Mouse (Mus musculus) kidney, embryonic 14.5 days (tissue): ENCODE measurements at regions not wholly inside any gene's neighbourhood (a gene's known extent, or its start where the extent isn't known, plus 50 kb on each side); places are given as distances from the start of the nearest gene placed in this dataset.
"Not testable (repeated sequence)": the region's sequence is repeated elsewhere in the genome, so short reads cannot be mapped to it uniquely, and the experiment has no call there.

Experiments
- ATAC-seq: fragments of 200-750 bp; cut with Nextera tagmentation; 2 replicates; pipeline ENCODE4 v1.8.0; 2017; ENCODE audit warnings: moderate number of reproducible peaks, mild to moderate bottlenecking, moderate TSS enrichment, moderate library complexity; ENCODE audit not compliant: low FRiP score, low TSS enrichment
- H3K27ac ChIP-seq: fragments of 300-500 bp; sonication (generic); 2 replicates; pipeline ENCODE4 v1.5.1; 2014; ENCODE audit warnings: low read depth, mild to moderate bottlenecking, low read length, moderate library complexity, mixed read lengths
- H3K27me3 ChIP-seq: fragments of 300-500 bp; sonication (generic); 2 replicates; pipeline ENCODE4 v1.6.1; 2014; ENCODE audit warnings: mild to moderate bottlenecking, low read length; ENCODE audit not compliant: control insufficient read depth, insufficient read depth
- H3K36me3 ChIP-seq: fragments of 300-500 bp; sonication (generic); 2 replicates; pipeline ENCODE4 v1.6.1; 2014; ENCODE audit warnings: low read length, mixed read lengths; ENCODE audit not compliant: control insufficient read depth, insufficient read depth
- H3K4me1 ChIP-seq: fragments of 300-500 bp; sonication (generic); 2 replicates; pipeline ENCODE4 v1.6.1; 2014; ENCODE audit warnings: low read length, mixed read lengths; ENCODE audit not compliant: control insufficient read depth, insufficient read depth
- H3K4me2 ChIP-seq: fragments of 300-500 bp; sonication (generic); replicated peaks from 2 replicates; pipeline ENCODE4 v1.6.1; 2014; ENCODE audit warnings: low read depth, mild to moderate bottlenecking, low read length
- H3K4me3 ChIP-seq: fragments of 300-500 bp; sonication (generic); 2 replicates; pipeline ENCODE4 v1.5.1; 2014; ENCODE audit warnings: mild to moderate bottlenecking, low read length
- H3K9ac ChIP-seq: fragments of 300-500 bp; sonication (generic); 2 replicates; pipeline ENCODE4 v1.6.1; 2014; ENCODE audit warnings: low read depth, mild to moderate bottlenecking, low read length, moderate library complexity
- H3K9me3 ChIP-seq: fragments of 300-500 bp; sonication (generic); 2 replicates; pipeline ENCODE4 v1.6.1; 2016; ENCODE audit warnings: low read length; ENCODE audit not compliant: control insufficient read depth
- WGBS: fragments of 180-500 bp; shearing (Covaris S2); extraction: QIAGEN DNeasy Blood & Tissue Kit; methylation state at CpG from one replicate; pipeline ENCODE4 v1.1.7; 2014; 5-methylcytosine and 5-hydroxymethylcytosine counted together

- H3K9ac ChIP-seq = no peak overlapping the region
- no peaks in the 10 kb centered on the region for H3K9me3 ChIP-seq
- H3K27me3 ChIP-seq = no peaks in the 10 kb centered on the region
- H3K36me3 ChIP-seq = no peaks in the 10 kb centered on the region
- 53% methylated on average over 8 of the region's 8 CpGs for WGBS
- H3K4me3 ChIP-seq = no peak overlapping the region
- H3K4me1 ChIP-seq = no peaks in the 10 kb centered on the region
- no peak for ATAC-seq
- H3K4me2 ChIP-seq = no peak overlapping the region
- no peak overlapping the region for H3K27ac ChIP-seq
Measured at GRCm38 (mm10) chr16:76477474-76477873, 103.8 kb upstream of the Nrip1 start.

GRCm38 (mm10) chr16:76474481-76474880, 100.9 kb upstream of the Nrip1 start:
- 94% methylated on average over 6 of the region's 6 CpGs for WGBS

GRCm38 (mm10) chr16:76472386-76472785, 98.8 kb upstream of the Nrip1 start:
- H3K4me3 ChIP-seq = no peak overlapping the region
- no peaks in the 10 kb centered on the region for H3K27me3 ChIP-seq
- H3K9me3 ChIP-seq = no peaks in the 10 kb centered on the region
- H3K4me2 ChIP-seq = no peak overlapping the region
- H3K36me3 ChIP-seq = no peaks in the 10 kb centered on the region
- H3K4me1 ChIP-seq = no peaks in the 10 kb centered on the region
- H3K27ac ChIP-seq = no peak overlapping the region
- ATAC-seq = no peak
- 75% methylated on average over 3 of the region's 3 CpGs for WGBS
- H3K9ac ChIP-seq = no peak overlapping the region

More at GRCm38 (mm10) chr16:76474481-76474880, 100.9 kb upstream of the Nrip1 start:
- H3K9me3 ChIP-seq = no peaks in the 10 kb centered on the region
- H3K4me1 ChIP-seq = no peaks in the 10 kb centered on the region
- no peak overlapping the region for H3K9ac ChIP-seq
- no peaks in the 10 kb centered on the region for H3K27me3 ChIP-seq
- H3K4me3 ChIP-seq = no peak overlapping the region
- no peak overlapping the region for H3K27ac ChIP-seq
- no peak for ATAC-seq
- no peak overlapping the region for H3K4me2 ChIP-seq
- no peaks in the 10 kb centered on the region for H3K36me3 ChIP-seq

- Histone ChIP-seq H3K4me1 (no peaks in the 10 kb centered on the region), H3K4me3 (no peak overlapping the region), H3K9ac (no peak overlapping the region), H3K4me2 (no peak overlapping the region), H3K36me3 (no peaks in the 10 kb centered on the region), H3K9me3 (no peaks in the 10 kb centered on the region), H3K27ac (no peak overlapping the region), H3K27me3 (no peaks in the 10 kb centered on the region)
- 40% methylated on average over 3 of the region's 3 CpGs for WGBS
- ATAC-seq = no peak
Measured at GRCm38 (mm10) chr16:76471081-76471480, 97.5 kb upstream of the Nrip1 start.

- Histone ChIP-seq H3K4me2 (no peak overlapping the region), H3K9ac (no peak overlapping the region), H3K9me3 (no peaks in the 10 kb centered on the region), H3K27ac (no peak overlapping the region), H3K36me3 (no peaks in the 10 kb centered on the region), H3K27me3 (no peaks in the 10 kb centered on the region), H3K4me1 (no peaks in the 10 kb centered on the region), H3K4me3 (no peak overlapping the region)
- 74% methylated on average over 1 of the region's 1 CpGs for WGBS
- ATAC-seq = no peak
Measured at GRCm38 (mm10) chr16:76459521-76459920, 85.9 kb upstream of the Nrip1 start.

GRCm38 (mm10) chr16:76456300-76456599, 82.6 kb upstream of the Nrip1 start:
- not testable (repeated sequence) for H3K4me1 ChIP-seq, ATAC-seq, H3K27me3 ChIP-seq, H3K36me3 ChIP-seq, H3K27ac ChIP-seq, H3K4me3 ChIP-seq, H3K9me3 ChIP-seq, H3K4me2 ChIP-seq, H3K9ac ChIP-seq
- WGBS = 95% methylated on average over 2 of the region's 2 CpGs

GRCm38 (mm10) chr16:76455499-76456299, 82.1 kb upstream of the Nrip1 start:
- ATAC-seq = no peak
- H3K9me3 ChIP-seq = peaks cover 3% of the 10 kb centered on the region; the same call in 1 of the 2 replicates
- 0 out of 2 replicates have a peak, but pooled peaks cover 7% of the 10 kb centered on the region for H3K4me1 ChIP-seq
- no peaks in the 10 kb centered on the region for H3K27me3 ChIP-seq
- no peak overlapping the region for H3K9ac ChIP-seq
- H3K27ac ChIP-seq = no peak overlapping the region
- H3K4me2 ChIP-seq = no peak overlapping the region
- WGBS = 74% methylated on average over 9 of the region's 9 CpGs
- no peaks in the 10 kb centered on the region for H3K36me3 ChIP-seq
- no peak overlapping the region for H3K4me3 ChIP-seq

- H3K36me3 ChIP-seq = no peaks in the 10 kb centered on the region
- H3K27ac ChIP-seq = no peak overlapping the region; the same call in 1 of the 2 replicates
- peaks cover 3% of the 10 kb centered on the region; the same call in 1 of the 2 replicates for H3K9me3 ChIP-seq
- H3K4me1 ChIP-seq = 0 out of 2 replicates have a peak, but pooled peaks cover 7% of the 10 kb centered on the region
- H3K9ac ChIP-seq = no peak overlapping the region
- ATAC-seq = no peak
- H3K4me3 ChIP-seq = no peak overlapping the region
- H3K4me2 ChIP-seq = no peak overlapping the region
- 45% methylated on average over 17 of the region's 17 CpGs for WGBS
- H3K27me3 ChIP-seq = no peaks in the 10 kb centered on the region
Measured at GRCm38 (mm10) chr16:76454741-76455465, 81.3 kb upstream of the Nrip1 start.
